Mouse (Mus musculus) cerebellum, adult 11-12 months (tissue): ENCODE results near the gene Cacnb1.

ENCODE experiments used
- DNase-seq: peaks from one replicate; pipeline ENCODE4 v3.0.0; 2022

The Cacnb1 gene

GRCm38 (mm10) chr11:97954469-97955141, 68.2 kb downstream of the Cacnb1 start:
- DNase-seq = no peak

GRCm38 (mm10) chr11:97953939-97954275, 68.9 kb downstream of the Cacnb1 start:
- DNase-seq = no peak

GRCm38 (mm10) chr11:97953179-97953938, 69.5 kb downstream of the Cacnb1 start:
- DNase-seq = no peak

- no peak for DNase-seq
Observed at GRCm38 (mm10) chr11:97952367-97953006, 70.3 kb downstream of the Cacnb1 start.
